Mouse (Mus musculus): ENCODE data around the gene Dpp6. TPM values are rescaled to one million over a fixed set of nuclear protein-coding genes. Genes with fewer than 3 reads are reported as not detected.

The Dpp6 gene
- polyA plus RNA-seq, 1 experiment from 2014 or later, result 0.31 TPM

DNA sequence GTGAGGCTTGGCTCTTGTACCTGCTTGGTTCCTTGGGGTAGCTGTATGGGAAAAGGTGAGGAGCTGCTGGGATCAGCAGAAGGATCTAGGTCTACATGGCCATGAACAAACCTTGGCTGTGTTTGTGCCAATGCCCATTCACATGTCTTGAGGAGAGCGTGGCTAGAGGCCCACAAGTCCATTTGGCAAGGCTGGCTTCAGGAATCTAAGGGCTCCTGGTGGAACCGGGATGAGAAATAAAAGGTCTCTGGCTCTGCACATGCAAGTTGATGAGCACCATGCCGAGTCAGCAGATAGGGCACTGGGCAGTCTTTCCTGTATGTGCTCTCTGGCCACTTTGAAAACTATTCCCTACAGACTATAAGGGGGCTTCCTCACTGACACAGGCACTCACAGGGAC is 441.6 kb downstream of the Dpp6 start:
- no peak overlapping the region for H3K9ac ChIP-seq
- H3K4me2 ChIP-seq, result no peak overlapping the region
- 50% methylated on average over 3 of the region's 3 CpGs for WGBS (ENCODE audit: insufficient replicate concordance)
- no peak overlapping the region for H3K4me3 ChIP-seq (replicated peaks)
- H3K9me3 ChIP-seq (replicated peaks), result no peaks in the 10 kb centered on the region
- ATAC-seq (ENCODE audit: low read depth), result no peak
- no peaks in the 10 kb centered on the region for H3K4me1 ChIP-seq (replicated peaks)
- H3K27ac ChIP-seq, result no peak overlapping the region
- no peak for DNase-seq
- H3K36me3 ChIP-seq, result no peaks in the 10 kb centered on the region
- no peaks in the 10 kb centered on the region for H3K27me3 ChIP-seq

GRCm38 (mm10) chr5:27261746-27262727 is 445.0 kb downstream of the Dpp6 start:
- H3K27ac ChIP-seq, result no peak overlapping the region
- H3K36me3 ChIP-seq, result no peaks in the 10 kb centered on the region
- no peak overlapping the region for H3K4me3 ChIP-seq (replicated peaks)
- 18% methylated on average over 27 of the region's 27 CpGs for WGBS (ENCODE audit: insufficient replicate concordance)
- ATAC-seq (ENCODE audit: low read depth), result no peak
- no peak overlapping the region for H3K4me2 ChIP-seq
- no peak overlapping the region for H3K9ac ChIP-seq
- H3K4me1 ChIP-seq (replicated peaks), result no peaks in the 10 kb centered on the region
- no peaks in the 10 kb centered on the region for H3K9me3 ChIP-seq (replicated peaks)
- H3K27me3 ChIP-seq, result no peaks in the 10 kb centered on the region
- DNase-seq, result no peak

- no peak for DNase-seq
- WGBS (ENCODE audit: insufficient replicate concordance), result 42% methylated on average over 1 of the region's 1 CpGs
- H3K27ac ChIP-seq, result no peak overlapping the region
These were observed 445.7 kb downstream of the Dpp6 start for GRCm38 (mm10) chr5:27262751-27263150.

GRCm38 (mm10) chr5:27265281-27265680 is 448.3 kb downstream of the Dpp6 start:
- no peak for ATAC-seq (ENCODE audit: low read depth)
- Histone ChIP-seq H3K4me3 (replicated peaks) (no peak overlapping the region), H3K9ac (no peak overlapping the region), H3K36me3 (no peaks in the 10 kb centered on the region), H3K9me3 (replicated peaks) (no peaks in the 10 kb centered on the region), H3K27me3 (no peaks in the 10 kb centered on the region), H3K4me1 (replicated peaks) (no peaks in the 10 kb centered on the region), H3K27ac (no peak overlapping the region), H3K4me2 (no peak overlapping the region)
- no peak for DNase-seq
- WGBS (ENCODE audit: insufficient replicate concordance), result 64% methylated on average over 3 of the region's 3 CpGs

More at GRCm38 (mm10) chr5:27262751-27263150, 445.7 kb downstream of the Dpp6 start:
- no peak overlapping the region for H3K4me3 ChIP-seq (replicated peaks)
- H3K36me3 ChIP-seq, result no peaks in the 10 kb centered on the region
- H3K9ac ChIP-seq, result no peak overlapping the region
- no peaks in the 10 kb centered on the region for H3K9me3 ChIP-seq (replicated peaks)
- H3K4me2 ChIP-seq, result no peak overlapping the region
- no peaks in the 10 kb centered on the region for H3K27me3 ChIP-seq
- no peaks in the 10 kb centered on the region for H3K4me1 ChIP-seq (replicated peaks)
- no peak for ATAC-seq (ENCODE audit: low read depth)

- DNase-seq (no peak), ATAC-seq (ENCODE audit: low read depth) (no peak)
- Histone ChIP-seq H3K9me3 (replicated peaks) (no peaks in the 10 kb centered on the region), H3K4me2 (no peak overlapping the region), H3K36me3 (no peaks in the 10 kb centered on the region), H3K4me3 (replicated peaks) (no peak overlapping the region), H3K9ac (no peak overlapping the region), H3K27me3 (no peaks in the 10 kb centered on the region), H3K4me1 (replicated peaks) (no peaks in the 10 kb centered on the region), H3K27ac (no peak overlapping the region)
- WGBS (ENCODE audit: insufficient replicate concordance), result 48% methylated on average over 4 of the region's 4 CpGs
These were observed 454.3 kb downstream of the Dpp6 start for GRCm38 (mm10) chr5:27271336-27271735.

DNA sequence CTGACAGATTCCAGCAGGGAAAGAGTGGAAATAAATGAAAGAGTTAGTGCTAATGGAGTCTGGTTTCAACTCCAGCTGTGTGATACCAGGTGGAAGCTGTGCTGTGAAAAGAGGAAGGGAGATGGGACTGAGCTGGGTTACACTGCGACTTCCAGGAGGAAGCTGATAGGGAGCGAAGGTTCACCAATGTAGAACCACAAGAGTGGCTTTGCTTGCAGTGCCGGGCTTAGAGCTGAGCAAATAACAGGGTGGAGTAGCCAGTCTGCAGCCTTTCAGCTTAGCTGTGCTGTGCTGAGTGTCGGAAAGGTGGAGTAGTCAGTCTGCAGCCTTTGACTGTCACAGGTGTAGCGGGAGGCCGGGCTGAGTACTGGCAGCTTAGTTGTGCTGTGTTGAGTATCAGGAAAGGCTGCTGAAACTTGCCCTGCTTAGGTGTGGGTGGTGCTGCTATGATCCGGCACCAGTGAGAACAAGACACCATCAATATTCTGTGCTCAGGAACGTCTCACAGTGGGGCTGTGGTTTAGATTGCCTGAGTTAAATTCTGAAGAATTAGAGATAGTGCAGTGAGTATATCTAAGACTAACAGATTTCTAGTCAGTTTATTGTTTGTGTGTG is 457.9 kb downstream of the Dpp6 start:
- ATAC-seq (ENCODE audit: low read depth) (no peak), DNase-seq (no peak)
- Histone ChIP-seq H3K36me3 (no peaks in the 10 kb centered on the region), H3K4me1 (replicated peaks) (no peaks in the 10 kb centered on the region), H3K4me3 (replicated peaks) (no peak overlapping the region), H3K9me3 (replicated peaks) (no peaks in the 10 kb centered on the region), H3K9ac (no peak overlapping the region), H3K27ac (no peak overlapping the region), H3K4me2 (no peak overlapping the region), H3K27me3 (no peaks in the 10 kb centered on the region)
- 33% methylated on average over 8 of the region's 8 CpGs for WGBS (ENCODE audit: insufficient replicate concordance)

DNA sequence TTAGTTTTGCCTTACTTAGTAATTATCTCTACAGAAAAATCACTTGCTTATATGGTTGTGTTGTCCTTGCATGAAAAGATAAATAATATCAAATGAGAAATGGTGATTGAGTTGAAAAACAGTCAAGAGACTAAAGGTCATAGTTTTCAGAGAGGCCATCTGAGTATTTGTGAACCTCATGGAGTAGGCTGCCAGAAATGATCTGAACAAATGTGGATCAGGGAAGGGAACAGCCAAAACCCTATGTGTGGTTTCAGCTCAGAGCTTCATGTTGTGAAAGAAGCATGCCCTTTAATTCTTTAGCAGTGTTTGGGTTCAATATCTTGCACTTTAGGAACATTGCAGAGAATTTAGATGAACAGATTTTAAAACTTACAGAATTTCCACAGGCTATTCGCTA is 458.9 kb downstream of the Dpp6 start:
- WGBS (ENCODE audit: insufficient replicate concordance), result 59% methylated on average over 1 of the region's 1 CpGs
- Histone ChIP-seq H3K4me2 (no peak overlapping the region), H3K9ac (no peak overlapping the region), H3K4me1 (replicated peaks) (no peaks in the 10 kb centered on the region), H3K4me3 (replicated peaks) (no peak overlapping the region), H3K27me3 (no peaks in the 10 kb centered on the region), H3K36me3 (no peaks in the 10 kb centered on the region), H3K27ac (no peak overlapping the region), H3K9me3 (replicated peaks) (no peaks in the 10 kb centered on the region)
- DNase-seq (no peak), ATAC-seq (ENCODE audit: low read depth) (no peak)

DNA sequence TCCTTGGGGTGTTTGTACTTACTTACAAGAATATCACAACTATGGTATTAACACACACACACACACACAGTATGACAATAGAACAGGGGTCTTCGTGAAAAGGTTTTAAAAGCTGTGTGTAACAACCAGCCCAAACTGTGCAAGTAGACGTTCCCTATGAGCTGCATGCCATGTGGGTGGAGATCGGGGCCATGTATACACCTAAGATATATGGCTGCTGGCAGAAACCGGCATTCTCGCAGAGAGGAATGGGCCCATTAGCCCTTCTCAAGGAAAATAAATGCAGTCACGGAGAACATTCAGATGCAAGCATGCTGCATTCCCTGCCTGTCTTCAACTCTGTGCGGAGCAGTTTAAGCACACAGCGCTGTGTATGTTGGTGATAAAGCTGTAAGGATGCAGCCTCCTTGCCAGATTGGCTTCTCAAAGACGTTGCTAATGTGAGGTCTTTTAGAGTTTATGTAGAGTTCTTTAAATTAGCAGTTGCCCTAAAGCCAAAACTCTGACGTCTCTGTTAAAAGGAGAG is 461.2 kb downstream of the Dpp6 start:
- DNase-seq (no peak), ATAC-seq (ENCODE audit: low read depth) (no peak)
- no peaks in the 10 kb centered on the region for H3K9me3 ChIP-seq (replicated peaks)
- no peaks in the 10 kb centered on the region for H3K4me1 ChIP-seq (replicated peaks)
- 62% methylated on average over 10 of the region's 10 CpGs for WGBS (ENCODE audit: insufficient replicate concordance)
- H3K36me3 ChIP-seq, result no peaks in the 10 kb centered on the region
- H3K27me3 ChIP-seq, result no peaks in the 10 kb centered on the region
- H3K4me2 ChIP-seq, result no peak overlapping the region
- H3K9ac ChIP-seq, result no peak overlapping the region
- H3K4me3 ChIP-seq (replicated peaks), result no peak overlapping the region
- no peak overlapping the region for H3K27ac ChIP-seq

DNA sequence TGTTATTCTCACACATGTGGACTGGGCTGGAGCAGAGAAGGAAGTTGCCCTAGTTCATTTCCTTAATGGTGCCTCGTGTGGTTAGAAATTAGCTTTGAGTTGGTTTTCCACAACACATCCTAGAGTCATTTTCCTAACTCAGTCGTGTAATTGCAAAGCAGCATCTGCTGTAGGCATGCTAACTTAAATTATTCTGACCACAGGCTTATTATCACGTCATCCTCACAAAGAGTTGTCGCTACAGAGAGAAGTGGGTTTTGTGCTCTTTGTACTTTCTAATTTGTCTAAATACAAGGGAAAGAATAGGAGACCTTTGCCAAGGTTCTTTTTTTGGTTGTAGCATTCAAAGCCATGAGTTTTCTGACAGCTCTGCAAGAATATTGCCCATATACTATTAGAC is 469.9 kb downstream of the Dpp6 start:
- no peak for DNase-seq
- Histone ChIP-seq H3K9ac (no peak overlapping the region), H3K36me3 (no peaks in the 10 kb centered on the region), H3K4me2 (no peak overlapping the region), H3K4me3 (replicated peaks) (no peak overlapping the region), H3K27me3 (no peaks in the 10 kb centered on the region), H3K9me3 (replicated peaks) (no peaks in the 10 kb centered on the region), H3K27ac (no peak overlapping the region), H3K4me1 (replicated peaks) (no peaks in the 10 kb centered on the region)
- 27% methylated on average over 4 of the region's 4 CpGs for WGBS (ENCODE audit: insufficient replicate concordance)
- ATAC-seq (ENCODE audit: low read depth), result no peak

DNA sequence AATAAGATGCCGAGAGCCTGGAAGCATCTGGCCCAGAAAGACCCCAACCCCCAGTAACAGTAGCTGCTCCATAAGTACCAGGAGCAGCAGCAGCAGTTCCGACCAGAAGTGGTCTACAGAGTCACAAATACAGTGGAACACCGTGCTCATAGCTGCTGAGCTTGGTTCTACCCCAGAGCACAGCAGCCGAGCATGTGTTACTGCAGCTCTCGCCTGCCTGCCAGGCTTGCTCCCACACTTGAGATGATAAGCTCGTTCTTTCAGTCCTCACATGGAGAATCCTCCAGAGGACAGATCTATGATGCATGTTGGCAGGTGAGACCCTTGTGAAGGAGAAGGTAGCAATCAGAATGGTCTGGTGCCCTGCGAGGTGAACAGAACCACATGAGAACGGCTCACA is 474.4 kb downstream of the Dpp6 start:
- Histone ChIP-seq H3K4me1 (replicated peaks) (no peaks in the 10 kb centered on the region), H3K4me3 (replicated peaks) (no peak overlapping the region), H3K9me3 (replicated peaks) (no peaks in the 10 kb centered on the region), H3K27ac (no peak overlapping the region), H3K4me2 (no peak overlapping the region), H3K36me3 (no peaks in the 10 kb centered on the region), H3K9ac (no peak overlapping the region), H3K27me3 (no peaks in the 10 kb centered on the region)
- ATAC-seq (ENCODE audit: low read depth), result no peak
- no peak for DNase-seq
- 56% methylated on average over 8 of the region's 8 CpGs for WGBS (ENCODE audit: insufficient replicate concordance)

DNA sequence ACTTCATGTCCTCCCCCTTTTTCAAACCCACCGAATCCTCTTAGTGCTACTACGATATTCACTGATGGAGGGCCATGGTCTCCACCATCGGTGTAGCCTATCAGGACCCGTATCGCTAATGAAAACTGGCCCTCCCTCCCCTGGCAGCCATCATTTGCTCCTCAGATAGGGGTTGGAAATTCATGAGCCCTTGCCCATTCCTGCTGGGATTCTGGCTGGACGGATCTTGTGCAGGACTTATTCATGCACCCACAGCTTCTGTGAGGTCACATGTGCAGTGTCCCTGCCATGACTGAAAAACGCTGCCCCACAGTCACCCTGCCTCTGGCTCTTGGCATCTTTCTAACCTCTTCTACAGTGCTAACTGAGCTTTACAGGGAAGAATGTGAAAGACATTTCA is 475.2 kb downstream of the Dpp6 start:
- no peak overlapping the region for H3K4me3 ChIP-seq (replicated peaks)
- ATAC-seq (ENCODE audit: low read depth) (no peak), DNase-seq (no peak)
- 73% methylated on average over 7 of the region's 7 CpGs for WGBS (ENCODE audit: insufficient replicate concordance)
- H3K4me1 ChIP-seq (replicated peaks), result no peaks in the 10 kb centered on the region
- no peak overlapping the region for H3K9ac ChIP-seq
- no peaks in the 10 kb centered on the region for H3K36me3 ChIP-seq
- H3K9me3 ChIP-seq (replicated peaks), result no peaks in the 10 kb centered on the region
- H3K27ac ChIP-seq, result no peak overlapping the region
- H3K4me2 ChIP-seq, result no peak overlapping the region
- H3K27me3 ChIP-seq, result no peaks in the 10 kb centered on the region
